ENCODE assay signal across 20 mouse cellular contexts in genomic region chr10:34131356-34131755, GRCm38 (mm10). TPM values are rescaled to one million over a fixed set of nuclear protein-coding genes. Genes with fewer than 3 reads are reported as not detected.
DNase-seq lines count a peak whose midpoint lies in the region; ATAC-seq and TF ChIP-seq lines count a peak whose summit lies in the region.
"Had no signal": no experiment of that assay in that cellular context is flagged by ENCODE, and none has a peak within 500 bp of the region (broad histone marks: within the 10 kb centered on the region; RNA-seq: fewer than 3 reads in every experiment).

No protein-coding gene starts in this region.

- no peak for TF ChIP-seq POLR2A in bone marrow macrophage, adult 2 months (IDR thresholded peaks at IDR 0.05; ENCODE audit: borderline replicate concordance, low read depth, low read length)

- no peak overlapping the region for H3K9ac ChIP-seq in heart, embryonic 12.5 days
- no peak overlapping the region for H3K9ac ChIP-seq in forebrain, embryonic 12.5 days
- H3K9ac ChIP-seq: limb, embryonic 13.5 days; midbrain, embryonic 13.5 days had no signal

- ATAC-seq in heart, embryonic 12.5 days (ENCODE audit: insufficient number of reproducible peaks, low FRiP score): no peak
- ATAC-seq in erythroblast, adult 5-6 weeks (replicated peaks; ENCODE audit: low FRiP score, poor library complexity, severe bottlenecking): no peak
- ATAC-seq in forebrain, embryonic 12.5 days (ENCODE audit: low FRiP score): no peak
- ATAC-seq: forebrain, embryonic 16.5 days; midbrain, embryonic 13.5 days had no signal

- no peak overlapping the region for H3K4me3 ChIP-seq in heart, embryonic 12.5 days
- H3K4me3 ChIP-seq in bone marrow macrophage, adult 2 months (ENCODE audit: insufficient read depth, low read length): no peak overlapping the region
- no peak overlapping the region for H3K4me3 ChIP-seq in forebrain, embryonic 12.5 days (replicated peaks)
- H3K4me3 ChIP-seq: gastrocnemius, adult 2 months; heart, adult 2 months; left cerebral cortex, adult 2 months; limb, embryonic 13.5 days; midbrain, embryonic 13.5 days had no signal

- no peak overlapping the region for H3K27ac ChIP-seq in heart, embryonic 12.5 days (ENCODE audit: poor library complexity, severe bottlenecking)
- peak overlapping the region; percentile 92 for H3K27ac ChIP-seq in bone marrow macrophage, adult 2 months (ENCODE audit: insufficient read depth, low read depth, low read length)
- no peak overlapping the region for H3K27ac ChIP-seq in forebrain, embryonic 12.5 days
- H3K27ac ChIP-seq: gastrocnemius, adult 2 months; heart, adult 2 months; left cerebral cortex, adult 2 months; limb, embryonic 13.5 days; midbrain, embryonic 13.5 days had no signal

- no peaks in the 10 kb centered on the region for H3K9me3 ChIP-seq in heart, embryonic 12.5 days (replicated peaks)
- H3K9me3 ChIP-seq in forebrain, embryonic 12.5 days: no peaks in the 10 kb centered on the region
- H3K9me3 ChIP-seq: limb, embryonic 13.5 days; midbrain, embryonic 13.5 days had no signal

- no peaks in the 10 kb centered on the region for H3K27me3 ChIP-seq in heart, embryonic 12.5 days (replicated peaks)
- H3K27me3 ChIP-seq in forebrain, embryonic 12.5 days: no peaks in the 10 kb centered on the region
- H3K27me3 ChIP-seq: limb, embryonic 13.5 days had no signal

- TF ChIP-seq CTCF in bone marrow macrophage, adult 2 months (IDR thresholded peaks at IDR 0.05; ENCODE audit: low read depth, low read length): no peak

- H3K36me3 ChIP-seq in heart, embryonic 12.5 days: no peaks in the 10 kb centered on the region
- H3K36me3 ChIP-seq in forebrain, embryonic 12.5 days (replicated peaks): no peaks in the 10 kb centered on the region
- H3K36me3 ChIP-seq: limb, embryonic 13.5 days; midbrain, embryonic 13.5 days had no signal

- no peak overlapping the region for H3K4me2 ChIP-seq in heart, embryonic 12.5 days
- H3K4me2 ChIP-seq in forebrain, embryonic 12.5 days: no peak overlapping the region
- H3K4me2 ChIP-seq: limb, embryonic 13.5 days; midbrain, embryonic 13.5 days had no signal

- WGBS in heart, embryonic 12.5 days: 75% methylated on average over 2 of the region's 2 CpGs
- WGBS in forebrain, embryonic 12.5 days: 88% methylated on average over 2 of the region's 2 CpGs

- H3K4me1 ChIP-seq in heart, embryonic 12.5 days (replicated peaks): 0 out of 2 replicates have a peak, but pooled peaks cover 3% of the 10 kb centered on the region
- H3K4me1 ChIP-seq in bone marrow macrophage, adult 2 months (ENCODE audit: control insufficient read depth, insufficient read depth, low read length): peaks cover 38% of the 10 kb centered on the region
- peaks cover 6% of the 10 kb centered on the region for H3K4me1 ChIP-seq in forebrain, embryonic 12.5 days

- DNase-seq in heart, adult 8-10 months (ENCODE audit: low spot score): peak; percentile 26
- DNase-seq in 416B (ENCODE audit: low read depth): peak; percentile 57
- peak; percentile 32 to 38 for DNase-seq in monocyte, adult 2 months (ENCODE audit: low read depth in 1 of 2, low spot score in 2 of 2)
- no peak for DNase-seq in kidney, adult 9 months
- DNase-seq: adrenal gland, adult 8-10 months; cerebellum, adult 8-10 months; gastrocnemius, adult 2 months; heart, adult 2 months; heart, postnatal 14 days; right cerebral cortex, postnatal 25 days; thymus, postnatal 14 days had no signal

RNA-seq across cellular contexts. Expression of gene Calhm6, which starts 3.6 kb away (rescaled TPM):
- total RNA-seq in heart, adult 8-10 months (2022): under 1 TPM in 2 of 4 experiments, not detected in 2; 0.24 to 0.26 TPM
- polyA plus RNA-seq in heart, embryonic 12.5 days (2016; fragmentation: Nextera tagmentation; extraction: Ambion mirVana): 0.64 and 0.78 TPM in 2 replicates
- 20.6 and 24.7 TPM in 2 replicates for polyA plus RNA-seq in bone marrow macrophage, adult 2 months (2012; ENCODE audit: insufficient read depth, insufficient read length, missing spikeins)
- total RNA-seq in erythroblast, adult 5-6 weeks (2015; ENCODE audit: low replicate concordance): not detected in 2 replicates
- 0.84 and 0.85 TPM in 2 replicates for total RNA-seq in erythroblast, adult 5-6 weeks (2017; ENCODE audit: low replicate concordance)
- 0.34 and 0.36 TPM in 2 replicates for polyA plus RNA-seq in forebrain, embryonic 12.5 days (2016; fragmentation: Nextera tagmentation; extraction: Ambion mirVana)
- total RNA-seq: gastrocnemius, adult 2 months; heart, postnatal 14 days had no signal
- polyA plus RNA-seq: C2C12 had no signal

RNA-seq across cellular contexts. Expression of gene Calhm5, which starts 35.0 kb away (rescaled TPM):
- 1 to 10 TPM in 1 of 4 experiments, under 1 TPM in 3; 0.63 to 1.1 (median 0.81) TPM for total RNA-seq in heart, adult 8-10 months (2022)
- polyA plus RNA-seq in heart, embryonic 12.5 days (2016; fragmentation: Nextera tagmentation; extraction: Ambion mirVana): 1.3 TPM in 2 replicates
- not detected in 2 replicates for polyA plus RNA-seq in bone marrow macrophage, adult 2 months (2012; ENCODE audit: insufficient read depth, insufficient read length, missing spikeins)
- 0.38 TPM in 1 of 2 replicates, not detected in the other for total RNA-seq in erythroblast, adult 5-6 weeks (2015; ENCODE audit: low replicate concordance)
- total RNA-seq in erythroblast, adult 5-6 weeks (2017; ENCODE audit: low replicate concordance): not detected in 2 replicates
- 0.12 and 0.24 TPM in 2 replicates for polyA plus RNA-seq in forebrain, embryonic 12.5 days (2016; fragmentation: Nextera tagmentation; extraction: Ambion mirVana)

Comparison
In these comparisons a context has a peak if more than half of its experiments do, and no peak if none do; other contexts are left out.
1. RNA of gene Calhm6, which starts 3.6 kb away (polyA plus RNA-seq): 20.6 to 24.7 TPM in bone marrow macrophage, adult 2 months; 0.64 to 0.78 TPM in heart, embryonic 12.5 days and 0.34 to 0.36 TPM in forebrain, embryonic 12.5 days; every median in the first group is over 10 times any median in the second.